Mouse (Mus musculus) ES-Bruce4 (cell line): ENCODE results near the gene Apoa5.

Experiments used
- CTCF ChIP-seq: IDR thresholded peaks from one replicate; pipeline ENCODE4 v1.8.1; 2011; ENCODE audit warnings: low read depth, low read length
- EP300 ChIP-seq: IDR thresholded peaks from 2 replicates; pipeline ENCODE4 v1.6.1; 2011; ENCODE audit warnings: low read depth, low read length; ENCODE audit not compliant: insufficient read depth
- POLR2A ChIP-seq: IDR thresholded peaks from one replicate; pipeline ENCODE4 v1.8.1; 2011; ENCODE audit warnings: low read length; ENCODE audit not compliant: insufficient read depth

GRCm38 (mm10) chr9:46317957-46318356 is 49.5 kb downstream of the Apoa5 start:
- TF ChIP-seq EP300 (no peak), POLR2A (no peak), CTCF (peak; percentile 69)
